ENCODE assay signal across 11 mouse cellular contexts in the genomic region with DNA sequence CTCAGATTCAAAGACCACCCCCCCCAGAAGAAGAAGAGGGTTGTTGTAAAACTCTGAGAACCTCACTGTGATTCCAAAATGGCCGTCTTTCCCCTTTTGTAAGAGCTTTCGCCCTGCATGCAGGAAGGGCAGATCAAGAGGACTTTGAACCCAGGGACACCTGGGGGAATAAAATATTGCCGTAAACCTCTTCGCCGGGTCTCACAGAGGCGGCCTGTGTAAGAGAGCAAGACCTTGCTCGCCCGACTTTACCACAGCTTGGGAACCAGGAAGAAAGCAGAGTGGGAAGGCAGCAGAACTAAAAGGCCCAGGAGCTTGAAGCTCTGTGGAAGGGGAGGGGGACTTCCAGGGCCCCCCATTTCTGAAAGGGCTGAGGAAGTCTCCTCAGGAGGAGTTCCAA. TPM values are rescaled to one million over a fixed set of nuclear protein-coding genes. Genes with fewer than 3 reads are reported as not detected.
DNase-seq lines count a peak whose midpoint lies in the region; ATAC-seq and TF ChIP-seq lines count a peak whose summit lies in the region.
"Had no signal": no experiment of that assay in that cellular context is flagged by ENCODE, and none has a peak within 500 bp of the region (broad histone marks: within the 10 kb centered on the region; RNA-seq: fewer than 3 reads in every experiment).

No protein-coding gene starts in this region.

- H3K36me3 ChIP-seq in heart, postnatal 0 days (replicated peaks; ENCODE audit: control insufficient read depth, insufficient read depth, low read length): no peaks in the 10 kb centered on the region
- no peaks in the 10 kb centered on the region for H3K36me3 ChIP-seq in neural tube, embryonic 13.5 days
- H3K36me3 ChIP-seq: liver, embryonic 13.5 days had no signal

- intact Hi-C loops in heart, postnatal 10 days (cut with DNase I): no loop called here

- H3K9ac ChIP-seq in heart, postnatal 0 days (replicated peaks; ENCODE audit: low read depth, low read length): peak overlapping the region; percentile 40; the same call in 1 of the 2 replicates
- H3K9ac ChIP-seq in neural tube, embryonic 13.5 days: 0 out of 2 replicates have a peak overlapping the region, but pooled peaks have one; percentile 31
- H3K9ac ChIP-seq: liver, embryonic 13.5 days had no signal

- 88% methylated on average over 8 of the region's 8 CpGs for WGBS in heart, postnatal 0 days
- WGBS in neural tube, embryonic 13.5 days: 76% methylated on average over 8 of the region's 8 CpGs
- 36% methylated on average over 8 of the region's 8 CpGs for WGBS in large intestine, adult 2 months

- no peak for ATAC-seq in heart, postnatal 0 days (ENCODE audit: insufficient read depth, low read depth)
- no peak for ATAC-seq in neural tube, embryonic 13.5 days (ENCODE audit: low read depth)

- TF ChIP-seq EP300 in heart, postnatal 0 days (IDR thresholded peaks at IDR 0.05; ENCODE audit: low read depth): no peak

- peaks cover 29% of the 10 kb centered on the region for H3K4me1 ChIP-seq in heart, postnatal 0 days (ENCODE audit: control insufficient read depth, insufficient read depth)
- peaks cover 25% of the 10 kb centered on the region for H3K4me1 ChIP-seq in neural tube, embryonic 13.5 days (replicated peaks)

- TF ChIP-seq CTCF in heart, postnatal 0 days (IDR thresholded peaks at IDR 0.05; ENCODE audit: low read depth): no peak

- H3K4me3 ChIP-seq in heart, postnatal 0 days (ENCODE audit: low read depth, low read length): no peak overlapping the region
- H3K4me3 ChIP-seq in neural tube, embryonic 13.5 days: no peak overlapping the region
- H3K4me3 ChIP-seq: liver, embryonic 13.5 days had no signal

- peak overlapping the region; percentile 78 for H3K27ac ChIP-seq in heart, postnatal 0 days (ENCODE audit: low read depth)
- peak overlapping the region; percentile 42 for H3K27ac ChIP-seq in neural tube, embryonic 13.5 days (replicated peaks)
- H3K27ac ChIP-seq: liver, embryonic 13.5 days had no signal

- no peaks in the 10 kb centered on the region for H3K9me3 ChIP-seq in heart, postnatal 0 days (replicated peaks; ENCODE audit: control insufficient read depth, low read length)
- no peaks in the 10 kb centered on the region for H3K9me3 ChIP-seq in neural tube, embryonic 13.5 days

- DNase-seq in heart, postnatal 0 days (ENCODE audit: low spot score): no peak
- DNase-seq in heart, postnatal 10 days: no peak
- DNase-seq in neural tube, embryonic 10.5 days (ENCODE audit: extremely low spot score, low spot score): no peak
- peak; percentile 74 for DNase-seq in large intestine, adult 2 months (ENCODE audit: low read depth, low spot score)
- DNase-seq in retina, postnatal 1 day: no peak
- DNase-seq in thymus, adult 18-20 months: no peak
- DNase-seq: kidney, adult 9 months; liver, embryonic 13.5 days; midbrain, embryonic 14.5 days had no signal

- H3K27me3 ChIP-seq in heart, postnatal 0 days (ENCODE audit: control insufficient read depth, insufficient read depth, low read length): no peaks in the 10 kb centered on the region
- no peaks in the 10 kb centered on the region for H3K27me3 ChIP-seq in neural tube, embryonic 13.5 days
- H3K27me3 ChIP-seq: CH12.LX had no signal

- no peak overlapping the region for H3K4me2 ChIP-seq in heart, postnatal 0 days (ENCODE audit: low read depth, low read length)
- no peak overlapping the region for H3K4me2 ChIP-seq in neural tube, embryonic 13.5 days
- H3K4me2 ChIP-seq: liver, embryonic 13.5 days had no signal

RNA-seq across cellular contexts. Expression of a gene that starts 34.0 kb away (rescaled TPM):
- 0.46 and 10.2 TPM in 2 replicates for total RNA-seq in heart, postnatal 0 days (2014; rRNA removed; ENCODE audit: low replicate concordance)
- 7.8 and 8.5 TPM in 2 replicates for polyA plus RNA-seq in heart, postnatal 0 days (2015; fragmentation: Nextera tagmentation; extraction: Ambion mirVana)
- 1 to 10 TPM; 2.4 to 4.0 TPM for total RNA-seq in heart, postnatal 10 days (2021)
- polyA plus RNA-seq in neural tube, embryonic 13.5 days (2015; fragmentation: Nextera tagmentation; extraction: Ambion mirVana): 10.5 and 12.0 TPM in 2 replicates
- polyA plus RNA-seq in large intestine, adult 2 months (2012; rRNA removed): 7.8 and 9.3 TPM in 2 replicates

RNA-seq across cellular contexts. Expression of a gene that starts 43.4 kb away (rescaled TPM):
- total RNA-seq in heart, postnatal 0 days (2014; rRNA removed; ENCODE audit: low replicate concordance): 137 and 155 TPM in 2 replicates
- 26.4 and 27.4 TPM in 2 replicates for polyA plus RNA-seq in heart, postnatal 0 days (2015; fragmentation: Nextera tagmentation; extraction: Ambion mirVana)
- total RNA-seq in heart, postnatal 10 days (2021): 100 to 1,000 TPM; 131 to 149 TPM
- polyA plus RNA-seq in neural tube, embryonic 13.5 days (2015; fragmentation: Nextera tagmentation; extraction: Ambion mirVana): 21.9 and 26.9 TPM in 2 replicates
- polyA plus RNA-seq in large intestine, adult 2 months (2012; rRNA removed): 123 TPM in 2 replicates
